Mouse (Mus musculus): ENCODE data around the gene Lrg1. TPM values are rescaled to one million over a fixed set of nuclear protein-coding genes. Genes with fewer than 3 reads are reported as not detected.

The Lrg1 gene
- total RNA-seq (2021) = under 1 TPM; 0.49 to 0.79 TPM

GRCm38 (mm10) chr17:56121826-56122225 is at the start of gene Lrg1:
Gene Lrg1, minus strand, starts transcription at chr17:56122001.
- DNase-seq (ENCODE audit: extremely low spot score in 1 of 2, low spot score in 2 of 2) = no peak

GRCm38 (mm10) chr17:56171456-56171855 is 49.7 kb upstream of the Lrg1 start:
- intact Hi-C loops (cut with DNase I) = no loop called here
- DNase-seq (ENCODE audit: extremely low spot score in 1 of 2, low spot score in 2 of 2) = no peak

More at GRCm38 (mm10) chr17:56121826-56122225, at the start of gene Lrg1:
- intact Hi-C loops (cut with DNase I) = no loop called here

GRCm38 (mm10) chr17:56170636-56171035 is 48.8 kb upstream of the Lrg1 start:
- DNase-seq (ENCODE audit: extremely low spot score in 1 of 2, low spot score in 2 of 2) = no peak
- intact Hi-C loops (cut with DNase I) = no loop called here

GRCm38 (mm10) chr17:56169830-56170229 is 48.0 kb upstream of the Lrg1 start:
- DNase-seq (ENCODE audit: extremely low spot score in 1 of 2, low spot score in 2 of 2) = peak in 1 of 2 experiments; percentile 72
- intact Hi-C loops (cut with DNase I) = no loop called here

GRCm38 (mm10) chr17:56165671-56166070 is 43.9 kb upstream of the Lrg1 start:
- intact Hi-C loops (cut with DNase I) = no loop called here
- DNase-seq (ENCODE audit: extremely low spot score in 1 of 2, low spot score in 2 of 2) = no peak

- no peak for DNase-seq (ENCODE audit: extremely low spot score in 1 of 2, low spot score in 2 of 2)
- intact Hi-C loops (cut with DNase I) = no loop called here
Observed at GRCm38 (mm10) chr17:56164510-56164909, 42.7 kb upstream of the Lrg1 start.

- intact Hi-C loops (cut with DNase I) = no loop called here
- DNase-seq (ENCODE audit: extremely low spot score in 1 of 2, low spot score in 2 of 2) = no peak
Observed at GRCm38 (mm10) chr17:56163523-56164102, 41.8 kb upstream of the Lrg1 start.

GRCm38 (mm10) chr17:56162231-56162774 is 40.5 kb upstream of the Lrg1 start, which contains the start of gene Tnfaip8l1:
Gene Tnfaip8l1, plus strand, starts transcription at chr17:56162477.
- intact Hi-C loops (cut with DNase I) = no loop called here
- peak; percentile 95 to 98 for DNase-seq (ENCODE audit: extremely low spot score in 1 of 2, low spot score in 2 of 2)

GRCm38 (mm10) chr17:56159729-56160128 is 37.9 kb upstream of the Lrg1 start:
- no peak for DNase-seq (ENCODE audit: extremely low spot score in 1 of 2, low spot score in 2 of 2)
- intact Hi-C loops (cut with DNase I) = no loop called here

GRCm38 (mm10) chr17:56153643-56154042 is 31.8 kb upstream of the Lrg1 start:
- intact Hi-C loops (cut with DNase I) = no loop called here
- peak in 1 of 2 experiments; percentile 72 for DNase-seq (ENCODE audit: extremely low spot score in 1 of 2, low spot score in 2 of 2)

GRCm38 (mm10) chr17:56149897-56150296 is 28.1 kb upstream of the Lrg1 start:
- no peak for DNase-seq (ENCODE audit: extremely low spot score in 1 of 2, low spot score in 2 of 2)
- intact Hi-C loops (cut with DNase I) = no loop called here

- intact Hi-C loops (cut with DNase I) = no loop called here
- no peak for DNase-seq (ENCODE audit: extremely low spot score in 1 of 2, low spot score in 2 of 2)
Observed at GRCm38 (mm10) chr17:56148790-56149618, 27.2 kb upstream of the Lrg1 start.

GRCm38 (mm10) chr17:56148280-56148679 is 26.5 kb upstream of the Lrg1 start:
- DNase-seq (ENCODE audit: extremely low spot score in 1 of 2, low spot score in 2 of 2) = no peak
- intact Hi-C loops (cut with DNase I) = no loop called here

- intact Hi-C loops (cut with DNase I) = no loop called here
Observed at GRCm38 (mm10) chr17:56147420-56147819, 25.6 kb upstream of the Lrg1 start.

GRCm38 (mm10) chr17:56146131-56146530 is 24.3 kb upstream of the Lrg1 start:
- intact Hi-C loops (cut with DNase I) = no loop called here
- no peak for DNase-seq (ENCODE audit: extremely low spot score in 1 of 2, low spot score in 2 of 2)

More at GRCm38 (mm10) chr17:56147420-56147819, 25.6 kb upstream of the Lrg1 start:
- no peak for DNase-seq (ENCODE audit: extremely low spot score in 1 of 2, low spot score in 2 of 2)

GRCm38 (mm10) chr17:56144546-56144945 is 22.7 kb upstream of the Lrg1 start:
- intact Hi-C loops (cut with DNase I) = no loop called here
- DNase-seq (ENCODE audit: extremely low spot score in 1 of 2, low spot score in 2 of 2) = no peak

GRCm38 (mm10) chr17:56141702-56142605 is 20.2 kb upstream of the Lrg1 start:
- peak in 1 of 2 experiments; percentile 71 for DNase-seq (ENCODE audit: extremely low spot score in 1 of 2, low spot score in 2 of 2)
- intact Hi-C loops (cut with DNase I) = no loop called here

GRCm38 (mm10) chr17:56139858-56140595 is 18.2 kb upstream of the Lrg1 start, which contains the start of gene Sema6b:
Gene Sema6b, minus strand, starts transcription at chr17:56140343.
- intact Hi-C loops (cut with DNase I) = no loop called here
- peak in 1 of 2 experiments; percentile 89 for DNase-seq (ENCODE audit: extremely low spot score in 1 of 2, low spot score in 2 of 2)

Data from left cerebral cortex, postnatal 10 days (tissue).